Mouse (Mus musculus) myocyte (in vitro differentiated cells): ENCODE measurements around the gene Tent4b. TPM values are rescaled to one million over a fixed set of nuclear protein-coding genes. Genes with fewer than 3 reads are reported as not detected.
A peak's percentile ranks its signal among the peaks of the same experiment; 100 is the strongest.

Experiments used
- H3K27me3 ChIP-seq: one replicate; pipeline ENCODE4 v1.6.1; 2011; ENCODE audit not compliant: control insufficient read depth, insufficient read depth, insufficient read length
- H3K36me3 ChIP-seq: one replicate; pipeline ENCODE4 v1.6.1; 2011; ENCODE audit not compliant: control insufficient read depth, insufficient read depth
- H3K4me2 ChIP-seq: one replicate; pipeline ENCODE4 v1.6.1; 2011; ENCODE audit warnings: low read depth, control low read depth
- H3K4me3 ChIP-seq: one replicate; pipeline ENCODE4 v1.5.1; 2011; ENCODE audit warnings: mild to moderate bottlenecking, control low read depth, moderate library complexity
- H3K79me2 ChIP-seq: one replicate; pipeline ENCODE4 v1.6.1; 2011; ENCODE audit not compliant: control insufficient read depth, insufficient read depth
- H3ac ChIP-seq: one replicate; pipeline ENCODE4 v1.6.1; 2011; ENCODE audit not compliant: control insufficient read depth, insufficient read length
- CEBPB ChIP-seq: IDR thresholded peaks from 2 replicates; pipeline ENCODE4 v1.6.1; 2011; ENCODE audit warnings: mild to moderate bottlenecking, moderate library complexity; ENCODE audit not compliant: poor library complexity, insufficient read depth, severe bottlenecking
- E2F4 ChIP-seq: IDR thresholded peaks from one replicate; pipeline ENCODE4 v1.6.1; 2011; ENCODE audit warnings: mild to moderate bottlenecking, control low read depth, moderate library complexity; ENCODE audit not compliant: insufficient read depth
- MAX ChIP-seq: IDR thresholded peaks from one replicate; pipeline ENCODE4 v1.6.1; 2011; ENCODE audit warnings: low read depth, mild to moderate bottlenecking, control low read depth
- MYOD1 ChIP-seq, 3 experiments: IDR thresholded peaks; one replicate each; pipeline ENCODE4 v1.6.1; 2011; ENCODE audit warnings: control low read depth in 2 of 3, low read depth in 2 of 3, mild to moderate bottlenecking in 2 of 3, moderate library complexity in 1 of 3; ENCODE audit not compliant: insufficient read length in 2 of 3, control insufficient read depth in 1 of 3
- MYOG ChIP-seq, 3 experiments: IDR thresholded peaks; one replicate each; pipeline ENCODE4 v1.6.1; 2011; ENCODE audit warnings: control low read depth in 2 of 3, low read depth in 2 of 3, mild to moderate bottlenecking in 2 of 3; ENCODE audit not compliant: insufficient read length in 2 of 3, control insufficient read depth in 1 of 3, insufficient read depth in 1 of 3
- POLR2A ChIP-seq: IDR thresholded peaks from one replicate; pipeline ENCODE4 v1.6.1; 2011; ENCODE audit warnings: low read depth, mild to moderate bottlenecking, control low read depth, moderate library complexity; ENCODE audit not compliant: insufficient read length
- POLR2AphosphoS2 ChIP-seq: IDR thresholded peaks from one replicate; pipeline ENCODE4 v1.6.1; 2011; ENCODE audit warnings: low read depth, control low read depth; ENCODE audit not compliant: insufficient read length
- REST ChIP-seq: IDR thresholded peaks from one replicate; pipeline ENCODE4 v1.6.1; 2011; ENCODE audit warnings: mild to moderate bottlenecking, control low read depth, moderate library complexity; ENCODE audit not compliant: insufficient read depth, insufficient read length
- SRF ChIP-seq: IDR thresholded peaks from one replicate; pipeline ENCODE4 v1.6.1; 2011; ENCODE audit warnings: low read depth; ENCODE audit not compliant: control insufficient read depth, insufficient read length
- TCF12 ChIP-seq: IDR thresholded peaks from one replicate; pipeline ENCODE4 v1.6.1; 2011; ENCODE audit warnings: mild to moderate bottlenecking, control low read depth; ENCODE audit not compliant: poor library complexity, insufficient read depth, severe bottlenecking
- TCF3 ChIP-seq: IDR thresholded peaks from one replicate; pipeline ENCODE4 v1.6.1; 2011; ENCODE audit warnings: low read depth, control low read depth; ENCODE audit not compliant: insufficient read length
- USF1 ChIP-seq: IDR thresholded peaks from one replicate; pipeline ENCODE4 v1.6.1; 2011; ENCODE audit warnings: low read depth, mild to moderate bottlenecking, control low read depth, moderate library complexity
- polyA plus RNA-seq: library from polyadenylated mRNA; unstranded; fragments of >200 nt; fragmentation: generic; extraction: Trizol; gene quantifications from one replicate; pipeline ENCODE4 v1.2.1, GENCODE M21; 2012; ENCODE audit warnings: missing spikeins

The Tent4b gene
- polyA plus RNA-seq, 1 experiment = 10.7 TPM

GRCm38 (mm10) chr8:88198551-88198944 is 465 bp upstream of the Tent4b start:
- no peaks in the 10 kb centered on the region for H3K36me3 ChIP-seq
- H3ac ChIP-seq = peak overlapping the region; percentile 91
- no peaks in the 10 kb centered on the region for H3K27me3 ChIP-seq
- peak overlapping the region; percentile 98 for H3K4me2 ChIP-seq
- peaks cover 32% of the 10 kb centered on the region for H3K79me2 ChIP-seq
- TF ChIP-seq MAX = no peak
- TF ChIP-seq TCF3 = no peak
- no peak for TF ChIP-seq MYOG (IDR thresholded peaks at IDR 0.05; ENCODE audit: control insufficient read depth in 1 of 3, insufficient read depth in 1 of 3, insufficient read length in 2 of 3, low read depth in 2 of 3)
- TF ChIP-seq REST = no peak
- no peak for TF ChIP-seq USF1
- TF ChIP-seq CEBPB = no peak
- no peak for TF ChIP-seq POLR2AphosphoS2
- no peak for TF ChIP-seq E2F4
- TF ChIP-seq POLR2A = no peak
- no peak for TF ChIP-seq TCF12
- TF ChIP-seq MYOD1 (IDR thresholded peaks at IDR 0.05; ENCODE audit: control insufficient read depth in 1 of 3, insufficient read length in 2 of 3, low read depth in 2 of 3) = no peak
- TF ChIP-seq SRF = no peak
- peak overlapping the region; percentile 42 for H3K4me3 ChIP-seq

GRCm38 (mm10) chr8:88199700-88200601 is 938 bp downstream of the Tent4b start:
- TF ChIP-seq REST (no peak), E2F4 (no peak), POLR2A (peak; percentile 18), USF1 (no peak), TCF3 (peak; percentile 6), MYOG (IDR thresholded peaks at IDR 0.05; ENCODE audit: control insufficient read depth in 1 of 3, insufficient read depth in 1 of 3, insufficient read length in 2 of 3, low read depth in 2 of 3) (no peak)
- peak overlapping the region; percentile 42 for H3K4me3 ChIP-seq

GRCm38 (mm10) chr8:88200724-88201495 is 1.9 kb downstream of the Tent4b start:
- no peaks in the 10 kb centered on the region for H3K27me3 ChIP-seq
- H3K4me3 ChIP-seq = peak overlapping the region; percentile 42
- no peaks in the 10 kb centered on the region for H3K36me3 ChIP-seq
- TF ChIP-seq SRF = no peak
- TF ChIP-seq POLR2A = no peak
- no peak for TF ChIP-seq CEBPB
- TF ChIP-seq MAX = no peak
- no peak for TF ChIP-seq TCF12
- TF ChIP-seq USF1 = no peak
- no peak for TF ChIP-seq MYOD1 (IDR thresholded peaks at IDR 0.05; ENCODE audit: control insufficient read depth in 1 of 3, insufficient read length in 2 of 3, low read depth in 2 of 3)
- no peak for TF ChIP-seq TCF3
- no peak for TF ChIP-seq MYOG (IDR thresholded peaks at IDR 0.05; ENCODE audit: control insufficient read depth in 1 of 3, insufficient read depth in 1 of 3, insufficient read length in 2 of 3, low read depth in 2 of 3)
- no peak for TF ChIP-seq POLR2AphosphoS2
- TF ChIP-seq E2F4 = no peak
- no peak for TF ChIP-seq REST
- peak overlapping the region; percentile 91 for H3ac ChIP-seq
- H3K4me2 ChIP-seq = peak overlapping the region; percentile 87
- H3K79me2 ChIP-seq = peaks cover 52% of the 10 kb centered on the region

More at GRCm38 (mm10) chr8:88199700-88200601, 938 bp downstream of the Tent4b start:
- Histone ChIP-seq H3K79me2 (peaks cover 45% of the 10 kb centered on the region), H3K4me2 (peak overlapping the region; percentile 87), H3K27me3 (no peaks in the 10 kb centered on the region), H3K36me3 (no peaks in the 10 kb centered on the region), H3ac (peak overlapping the region; percentile 91)

- Histone ChIP-seq H3ac (no peak overlapping the region), H3K79me2 (peaks cover 57% of the 10 kb centered on the region), H3K36me3 (no peaks in the 10 kb centered on the region), H3K27me3 (no peaks in the 10 kb centered on the region), H3K4me2 (peak overlapping the region; percentile 87), H3K4me3 (peak overlapping the region; percentile 42)
- TF ChIP-seq MYOD1 (IDR thresholded peaks at IDR 0.05; ENCODE audit: control insufficient read depth in 1 of 3, insufficient read length in 2 of 3, low read depth in 2 of 3) (no peak), SRF (no peak), MYOG (IDR thresholded peaks at IDR 0.05; ENCODE audit: control insufficient read depth in 1 of 3, insufficient read depth in 1 of 3, insufficient read length in 2 of 3, low read depth in 2 of 3) (no peak), POLR2AphosphoS2 (no peak), POLR2A (no peak), MAX (no peak), E2F4 (no peak), TCF12 (no peak), TCF3 (no peak)
These were observed 2.6 kb downstream of the Tent4b start for GRCm38 (mm10) chr8:88201641-88202040.

- H3ac ChIP-seq = no peak overlapping the region
- H3K79me2 ChIP-seq = peaks cover 82% of the 10 kb centered on the region
- H3K4me3 ChIP-seq = no peak overlapping the region
- no peak for TF ChIP-seq TCF12
- no peak for TF ChIP-seq MYOD1 (IDR thresholded peaks at IDR 0.05; ENCODE audit: control insufficient read depth in 1 of 3, insufficient read length in 2 of 3, low read depth in 2 of 3)
- no peak for TF ChIP-seq MAX
- TF ChIP-seq TCF3 = no peak
- TF ChIP-seq POLR2AphosphoS2 = no peak
- TF ChIP-seq REST = no peak
- no peak for TF ChIP-seq SRF
- no peak for TF ChIP-seq CEBPB
- TF ChIP-seq USF1 = no peak
- no peak for TF ChIP-seq MYOG (IDR thresholded peaks at IDR 0.05; ENCODE audit: control insufficient read depth in 1 of 3, insufficient read depth in 1 of 3, insufficient read length in 2 of 3, low read depth in 2 of 3)
- no peak for TF ChIP-seq POLR2A
- TF ChIP-seq E2F4 = no peak
- no peak overlapping the region for H3K4me2 ChIP-seq
- no peaks in the 10 kb centered on the region for H3K36me3 ChIP-seq
- no peaks in the 10 kb centered on the region for H3K27me3 ChIP-seq
These were observed 7.0 kb downstream of the Tent4b start for GRCm38 (mm10) chr8:88206016-88206415.
